Mouse (Mus musculus) forebrain, embryonic 14.5 days (tissue): ENCODE results near the gene Mthfsd. TPM values are rescaled to one million over a fixed set of nuclear protein-coding genes. Genes with fewer than 3 reads are reported as not detected.

Experiments used
- ATAC-seq: fragments of 200-750 bp; cut with Nextera tagmentation; 2 replicates; pipeline ENCODE4 v1.8.0; 2017; ENCODE audit warnings: mild to moderate bottlenecking, moderate library complexity
- DNase-seq: peaks from one replicate; pipeline ENCODE4 v3.0.0-alpha.2; 2015; ENCODE audit warnings: low spot score
- H3K27ac ChIP-seq: fragments of 300-500 bp; sonication (generic); 2 replicates; pipeline ENCODE4 v1.5.1; 2014; ENCODE audit warnings: low read depth, mild to moderate bottlenecking, control low read depth, low read length, moderate library complexity
- H3K27me3 ChIP-seq: fragments of 300-500 bp; sonication (generic); replicated peaks from 2 replicates; pipeline ENCODE4 v1.6.1; 2014; ENCODE audit warnings: low read length, control low read depth, mixed read lengths; ENCODE audit not compliant: control insufficient read depth, insufficient read depth
- H3K36me3 ChIP-seq: fragments of 300-500 bp; sonication (generic); 2 replicates; pipeline ENCODE4 v1.6.1; 2014; ENCODE audit warnings: low read length, control low read depth; ENCODE audit not compliant: control insufficient read depth, insufficient read depth
- H3K4me1 ChIP-seq: fragments of 300-500 bp; sonication (generic); 2 replicates; pipeline ENCODE4 v1.6.1; 2014; ENCODE audit warnings: antibody characterized with exemption, low read length, control low read depth; ENCODE audit not compliant: control insufficient read depth, insufficient read depth
- H3K4me2 ChIP-seq: fragments of 300-500 bp; sonication (generic); 2 replicates; pipeline ENCODE4 v1.6.1; 2014; ENCODE audit warnings: mild to moderate bottlenecking, control low read depth, low read length
- H3K4me3 ChIP-seq: fragments of 300-500 bp; sonication (generic); 2 replicates; pipeline ENCODE4 v1.5.1; 2014; ENCODE audit warnings: low read depth, low read length, control low read depth
- H3K9ac ChIP-seq: fragments of 300-500 bp; sonication (generic); 2 replicates; pipeline ENCODE4 v1.6.1; 2014; ENCODE audit warnings: mild to moderate bottlenecking, low read length, control low read depth, moderate library complexity
- H3K9me3 ChIP-seq: fragments of 300-500 bp; sonication (generic); replicated peaks from 2 replicates; pipeline ENCODE4 v1.6.1; 2016; ENCODE audit warnings: low read length, control low read depth, mixed read lengths; ENCODE audit not compliant: control insufficient read depth
- WGBS: fragments of 180-500 bp; shearing (Covaris S2); extraction: QIAGEN DNeasy Blood & Tissue Kit; methylation state at CpG from one replicate; pipeline ENCODE4 v1.1.7; 2014; 5-methylcytosine and 5-hydroxymethylcytosine counted together
- polyA plus RNA-seq: library from polyadenylated mRNA; unstranded; fragments of >200 nt; fragmentation: Nextera tagmentation; extraction: Ambion mirVana; gene quantifications from 2 replicates; pipeline ENCODE4 v1.2.1, GENCODE M21; 2014

Gene Mthfsd
- polyA plus RNA-seq, 1 experiment from 2014 or later = 47.6 TPM

GRCm38 (mm10) chr8:121117906-121118305 lies 9.7 kb upstream of the Mthfsd start:
- ATAC-seq (no peak), DNase-seq (no peak)
- no peak overlapping the region for H3K9ac ChIP-seq
- no peak overlapping the region for H3K27ac ChIP-seq
- H3K4me1 ChIP-seq = no peaks in the 10 kb centered on the region
- H3K9me3 ChIP-seq = no peaks in the 10 kb centered on the region
- H3K4me3 ChIP-seq = peak overlapping the region; percentile 29; the same call in 1 of the 2 replicates
- WGBS = 1% methylated on average over 27 of the region's 28 CpGs
- H3K27me3 ChIP-seq = peaks cover 96% of the 10 kb centered on the region
- H3K4me2 ChIP-seq = peak overlapping the region; percentile 9; the same call in 1 of the 2 replicates
- no peaks in the 10 kb centered on the region for H3K36me3 ChIP-seq

GRCm38 (mm10) chr8:121117186-121117651 lies 9.0 kb upstream of the Mthfsd start:
- Histone ChIP-seq H3K27ac (no peak overlapping the region), H3K4me3 (peak overlapping the region; percentile 29), H3K36me3 (no peaks in the 10 kb centered on the region), H3K4me2 (peak overlapping the region; percentile 9; the same call in 1 of the 2 replicates), H3K9ac (no peak overlapping the region), H3K9me3 (no peaks in the 10 kb centered on the region), H3K4me1 (no peaks in the 10 kb centered on the region), H3K27me3 (peaks cover 89% of the 10 kb centered on the region)
- ATAC-seq = no peak
- no peak for DNase-seq
- under 1% methylated on average over 62 of the region's 62 CpGs for WGBS

- WGBS = 1% methylated on average over 55 of the region's 55 CpGs
- H3K4me1 ChIP-seq = no peaks in the 10 kb centered on the region
- peak overlapping the region; percentile 55 for H3K4me2 ChIP-seq
- no peak for DNase-seq
- no peaks in the 10 kb centered on the region for H3K9me3 ChIP-seq
- no peak overlapping the region for H3K27ac ChIP-seq
- no peak overlapping the region for H3K9ac ChIP-seq
- H3K4me3 ChIP-seq = peak overlapping the region; percentile 29
- peaks cover 83% of the 10 kb centered on the region for H3K27me3 ChIP-seq
- H3K36me3 ChIP-seq = no peaks in the 10 kb centered on the region
- ATAC-seq = no peak
These were observed 8.5 kb upstream of the Mthfsd start for GRCm38 (mm10) chr8:121116591-121117185.

GRCm38 (mm10) chr8:121115948-121116347 lies 7.8 kb upstream of the Mthfsd start, which contains the start of gene Foxc2:
Gene Foxc2, plus strand, starts transcription at chr8:121116171.
- Histone ChIP-seq H3K9me3 (no peaks in the 10 kb centered on the region), H3K27me3 (peaks cover 76% of the 10 kb centered on the region), H3K4me1 (no peaks in the 10 kb centered on the region), H3K4me3 (peak within 1 kb of the TSS; percentile 29), H3K4me2 (peak within 1 kb of the TSS; percentile 55), H3K27ac (no peak within 1 kb of the TSS), H3K36me3 (no peaks in the 10 kb centered on the region), H3K9ac (0 out of 2 replicates have a peak within 1 kb of the TSS, but pooled peaks have one; percentile 35)
- DNase-seq (peak; percentile 92), ATAC-seq (peak; percentile 63; the same call in 1 of the 2 replicates)
- 0% methylated on average over 25 of the region's 25 CpGs for WGBS

- Histone ChIP-seq H3K27ac (no peak overlapping the region), H3K4me3 (no peak overlapping the region), H3K36me3 (no peaks in the 10 kb centered on the region), H3K9ac (no peak overlapping the region), H3K27me3 (peaks cover 68% of the 10 kb centered on the region), H3K4me2 (no peak overlapping the region), H3K4me1 (no peaks in the 10 kb centered on the region), H3K9me3 (no peaks in the 10 kb centered on the region)
- WGBS = under 1% methylated on average over 25 of the region's 25 CpGs
- no peak for ATAC-seq
- no peak for DNase-seq
These were observed 6.9 kb upstream of the Mthfsd start for GRCm38 (mm10) chr8:121115136-121115535.

DNA sequence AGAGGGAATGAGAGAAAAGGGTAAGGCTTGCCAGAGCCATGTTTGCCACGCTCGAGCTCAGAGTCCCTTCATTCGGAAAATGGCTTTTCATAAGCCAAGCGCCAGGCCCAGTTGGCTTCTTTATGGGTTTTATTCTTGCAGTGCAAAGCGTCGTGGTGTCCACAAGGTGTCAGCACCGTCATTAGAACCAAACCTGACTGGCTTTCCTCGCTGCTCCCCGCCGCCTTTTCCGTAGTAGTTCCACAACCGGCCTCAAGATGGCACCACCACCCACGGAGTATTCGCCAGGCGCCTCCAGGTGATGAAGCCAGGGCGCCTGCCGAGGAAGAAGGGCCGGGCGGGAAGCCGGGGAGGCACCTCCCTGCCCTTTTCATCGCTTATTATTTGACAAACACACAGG lies 5.1 kb upstream of the Mthfsd start:
- no peaks in the 10 kb centered on the region for H3K9me3 ChIP-seq
- peaks cover 49% of the 10 kb centered on the region for H3K27me3 ChIP-seq
- no peak overlapping the region for H3K4me3 ChIP-seq
- H3K4me1 ChIP-seq = no peaks in the 10 kb centered on the region; the same call in 1 of the 2 replicates
- no peak overlapping the region for H3K9ac ChIP-seq
- no peak overlapping the region for H3K4me2 ChIP-seq
- under 1% methylated on average over 21 of the region's 21 CpGs for WGBS
- H3K36me3 ChIP-seq = no peaks in the 10 kb centered on the region
- ATAC-seq (peak; percentile 56), DNase-seq (peak; percentile 95)
- H3K27ac ChIP-seq = no peak overlapping the region

DNA sequence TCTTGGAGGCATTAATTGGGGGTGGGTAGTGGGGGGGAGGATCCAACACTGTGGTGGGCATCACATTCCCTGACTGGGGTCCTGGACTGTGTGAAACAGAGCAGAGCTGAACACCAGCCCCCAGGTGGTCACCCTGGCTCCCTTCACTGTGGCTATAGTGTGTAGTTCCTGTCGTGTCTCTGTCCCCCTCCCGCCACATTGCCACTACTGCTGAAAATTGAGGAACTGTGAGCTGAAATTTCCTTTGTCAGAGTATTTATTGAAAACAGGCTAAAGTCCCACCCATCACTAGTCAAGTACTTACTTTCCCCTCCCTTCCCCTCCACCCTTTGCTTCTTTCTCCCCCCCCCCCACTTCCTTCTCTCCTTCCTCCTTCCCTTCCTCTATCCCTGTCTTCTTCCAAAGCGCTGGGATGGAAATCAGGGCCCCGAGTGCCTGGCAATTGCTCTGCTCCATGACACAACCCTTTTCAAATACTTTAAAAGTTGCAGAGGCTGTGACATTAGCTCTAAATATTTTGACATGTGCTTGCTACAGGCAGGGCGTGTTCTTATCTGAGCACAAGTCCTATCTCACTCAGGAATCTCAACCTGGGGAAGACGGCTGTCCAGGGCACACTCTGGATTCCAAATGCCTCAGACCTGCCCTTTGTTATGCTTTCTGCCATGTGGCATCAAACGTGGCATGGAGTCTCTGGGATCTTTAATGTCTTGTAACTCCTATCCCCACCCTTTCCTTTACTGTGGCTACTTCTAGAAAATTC lies 3.1 kb upstream of the Mthfsd start:
- ATAC-seq = no peak
- H3K36me3 ChIP-seq = no peaks in the 10 kb centered on the region

DNA sequence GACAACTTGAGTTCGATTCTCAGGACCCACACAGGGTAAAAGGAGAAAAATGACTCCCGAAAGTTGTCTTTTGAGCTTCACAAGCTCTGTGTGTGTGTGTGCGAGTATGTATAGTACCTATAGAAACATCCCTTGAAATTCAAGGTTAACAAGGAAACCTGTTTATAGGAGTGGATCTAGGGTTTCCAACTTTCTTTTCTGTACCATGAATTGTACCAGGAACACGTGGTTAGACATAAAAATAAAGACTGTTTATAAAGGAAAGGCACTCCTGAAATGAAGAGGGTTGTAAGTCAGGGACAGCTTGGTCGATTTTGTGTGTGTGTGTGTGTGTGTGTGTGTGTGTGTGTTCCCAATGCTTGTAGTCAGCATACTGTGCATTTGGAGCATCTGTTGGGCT lies 465 bp upstream of the Mthfsd start:
- 10% methylated on average over 5 of the region's 5 CpGs for WGBS
- ATAC-seq (no peak), DNase-seq (no peak)
- Histone ChIP-seq H3K27ac (no peak overlapping the region), H3K36me3 (peaks cover 10% of the 10 kb centered on the region; the same call in 1 of the 2 replicates), H3K9me3 (no peaks in the 10 kb centered on the region), H3K4me1 (peaks cover 6% of the 10 kb centered on the region; the same call in 1 of the 2 replicates), H3K4me2 (peak overlapping the region; percentile 82), H3K27me3 (peaks cover 3% of the 10 kb centered on the region), H3K4me3 (peak overlapping the region; percentile 79), H3K9ac (peak overlapping the region; percentile 85)

More for the DNA sequence above, 3.1 kb upstream of the Mthfsd start:
- H3K27me3 ChIP-seq = peaks cover 30% of the 10 kb centered on the region
- no peak for DNase-seq
- H3K4me1 ChIP-seq = peaks cover 6% of the 10 kb centered on the region; the same call in 1 of the 2 replicates
- no peaks in the 10 kb centered on the region for H3K9me3 ChIP-seq
- no peak overlapping the region for H3K27ac ChIP-seq
- WGBS = 47% methylated on average over 7 of the region's 7 CpGs
- no peak overlapping the region for H3K4me2 ChIP-seq
- no peak overlapping the region for H3K9ac ChIP-seq
- H3K4me3 ChIP-seq = no peak overlapping the region
